Mouse (Mus musculus) stomach, postnatal 0 days (tissue): ENCODE measurements at regions not wholly inside any gene's neighbourhood (a gene's known extent, or its start where the extent isn't known, plus 50 kb on each side); places are given as distances from the start of the nearest gene placed in this dataset.

Experiments used
- CTCF ChIP-seq: IDR thresholded peaks from 2 replicates; pipeline ENCODE4 v1.5.1; 2016; ENCODE audit warnings: antibody characterized with exemption, low read depth, mild to moderate bottlenecking, moderate library complexity
- EP300 ChIP-seq: optimal IDR thresholded peaks from 2 replicates; pipeline ENCODE3; 2016; ENCODE audit warnings: antibody characterized with exemption

- TF ChIP-seq CTCF (no peak), EP300 (no peak)
Measured at GRCm38 (mm10) chr11:17449289-17449688, 191.9 kb downstream of the C1d start.
